Mouse (Mus musculus) kidney, postnatal 0 days (tissue): ENCODE measurements around the gene Ptpn4. TPM values are rescaled to one million over a fixed set of nuclear protein-coding genes. Genes with fewer than 3 reads are reported as not detected.

ENCODE experiments used
- ATAC-seq: fragments of 200-750 bp; cut with Nextera tagmentation; replicated peaks from 2 replicates; pipeline ENCODE4 v1.8.0; 2017; ENCODE audit warnings: low read depth, moderate number of reproducible peaks, moderate TSS enrichment, moderate library complexity; ENCODE audit not compliant: low FRiP score
- DNase-seq: peaks from one replicate; pipeline ENCODE4 v3.0.0-alpha.2; 2016; ENCODE audit warnings: low spot score
- H3K27ac ChIP-seq: fragments of 300-500 bp; sonication (generic); 2 replicates; pipeline ENCODE4 v1.5.1; 2014; ENCODE audit warnings: mild to moderate bottlenecking
- H3K27me3 ChIP-seq: fragments of 300-500 bp; sonication (generic); 2 replicates; pipeline ENCODE4 v1.6.1; 2014; ENCODE audit warnings: low read length, mixed read lengths; ENCODE audit not compliant: insufficient read depth
- H3K36me3 ChIP-seq: fragments of 300-500 bp; sonication (generic); 2 replicates; pipeline ENCODE4 v1.6.1; 2014; ENCODE audit warnings: low read length, mixed read lengths; ENCODE audit not compliant: insufficient read depth
- H3K4me1 ChIP-seq: fragments of 300-500 bp; sonication (generic); replicated peaks from 2 replicates; pipeline ENCODE4 v1.6.1; 2014; ENCODE audit warnings: antibody characterized with exemption, low read length, mixed read lengths; ENCODE audit not compliant: insufficient read depth
- H3K4me2 ChIP-seq: fragments of 300-500 bp; sonication (generic); 2 replicates; pipeline ENCODE4 v1.6.1; 2014; ENCODE audit warnings: mild to moderate bottlenecking, low read length, moderate library complexity, mixed read lengths
- H3K4me3 ChIP-seq: fragments of 300-500 bp; sonication (generic); replicated peaks from 2 replicates; pipeline ENCODE4 v1.5.1; 2014; ENCODE audit warnings: low read depth, low read length
- H3K9ac ChIP-seq: fragments of 300-500 bp; sonication (generic); 2 replicates; pipeline ENCODE4 v1.6.1; 2014; ENCODE audit warnings: low read depth, low read length
- H3K9me3 ChIP-seq: fragments of 300-500 bp; sonication (generic); replicated peaks from 2 replicates; pipeline ENCODE4 v1.6.1; 2016; ENCODE audit warnings: low read length, inconsistent platforms, mixed read lengths
- CTCF ChIP-seq: IDR thresholded peaks from 2 replicates; pipeline ENCODE4 v1.5.1; 2016; ENCODE audit warnings: antibody characterized with exemption, low read depth, mild to moderate bottlenecking, moderate library complexity
- WGBS: fragments of 180-500 bp; shearing (Covaris S2); extraction: QIAGEN DNeasy Blood & Tissue Kit; methylation state at CpG from one replicate; pipeline ENCODE4 v1.1.7; 2014; 5-methylcytosine and 5-hydroxymethylcytosine counted together
- polyA plus RNA-seq: library from polyadenylated mRNA; unstranded; fragments of >200 nt; fragmentation: Nextera tagmentation; extraction: Ambion mirVana; gene quantifications from 2 replicates; pipeline ENCODE4 v1.2.1, GENCODE M21; 2015

Ptpn4 gene
- polyA plus RNA-seq, 1 experiment from 2014 or later = 5.9 TPM

DNA sequence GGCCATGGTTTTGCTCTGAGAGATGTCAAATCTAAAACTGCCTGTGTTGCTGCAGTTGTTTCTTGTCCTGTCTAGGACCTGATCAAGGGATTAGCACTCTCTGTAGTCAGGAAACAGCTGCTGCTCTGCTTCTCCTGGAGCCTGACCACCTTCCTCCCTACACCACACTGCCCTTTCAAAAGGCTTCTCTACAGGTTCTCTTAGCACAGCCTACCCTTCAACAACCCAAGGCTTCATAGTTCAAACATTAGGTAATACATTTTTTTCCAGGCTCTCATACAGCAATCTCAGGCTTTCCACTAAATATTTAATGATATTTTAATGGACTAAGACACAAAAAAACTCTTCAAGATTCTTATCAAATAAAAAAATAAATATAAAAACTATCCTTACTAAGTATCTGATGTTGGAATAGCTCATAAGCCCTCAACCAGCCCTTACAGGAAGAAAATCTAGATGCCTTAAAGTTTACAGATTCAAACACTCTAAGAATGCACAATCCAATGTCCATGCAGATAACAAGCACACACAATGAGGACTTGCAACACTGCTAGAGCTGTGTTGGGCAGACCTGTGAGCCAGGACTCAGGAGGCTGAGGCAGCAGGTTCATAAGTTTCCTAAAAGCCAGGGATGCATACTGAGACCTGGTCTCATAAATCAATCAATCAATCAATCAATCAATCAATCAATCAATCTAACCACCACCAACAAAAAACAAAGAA lies 196.2 kb downstream of the Ptpn4 start:
- H3K27ac ChIP-seq = no peak overlapping the region
- no peak for ATAC-seq

DNA sequence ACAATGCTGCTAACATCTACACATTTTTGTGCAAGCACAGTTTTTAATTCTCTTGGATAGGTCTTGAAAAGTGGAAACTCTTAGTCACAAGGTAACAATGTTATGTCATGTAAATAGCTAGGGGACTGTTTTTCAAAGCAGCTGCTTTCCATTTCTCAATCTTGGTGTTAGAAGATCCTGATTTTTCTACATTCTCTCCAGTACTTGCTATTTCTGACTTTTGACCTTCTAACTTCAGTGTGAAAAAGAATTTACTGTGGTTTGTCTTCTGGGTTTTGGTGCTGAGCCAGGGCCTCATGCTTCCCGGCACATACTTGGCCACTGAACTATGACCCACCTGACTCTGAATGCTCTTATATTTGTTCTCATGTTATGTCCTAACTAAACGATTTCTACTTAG lies 197.4 kb downstream of the Ptpn4 start:
- peak; percentile 70 for DNase-seq
- 24% methylated on average over 2 of the region's 2 CpGs for WGBS

More for the DNA sequence above, 196.2 kb downstream of the Ptpn4 start:
- Histone ChIP-seq H3K4me1 (peaks cover 17% of the 10 kb centered on the region; the same call in 1 of the 2 replicates), H3K36me3 (no peaks in the 10 kb centered on the region), H3K9ac (no peak overlapping the region), H3K9me3 (no peaks in the 10 kb centered on the region), H3K4me3 (no peak overlapping the region), H3K4me2 (no peak overlapping the region), H3K27me3 (no peaks in the 10 kb centered on the region)
- DNase-seq = no peak
- TF ChIP-seq CTCF = no peak

DNA sequence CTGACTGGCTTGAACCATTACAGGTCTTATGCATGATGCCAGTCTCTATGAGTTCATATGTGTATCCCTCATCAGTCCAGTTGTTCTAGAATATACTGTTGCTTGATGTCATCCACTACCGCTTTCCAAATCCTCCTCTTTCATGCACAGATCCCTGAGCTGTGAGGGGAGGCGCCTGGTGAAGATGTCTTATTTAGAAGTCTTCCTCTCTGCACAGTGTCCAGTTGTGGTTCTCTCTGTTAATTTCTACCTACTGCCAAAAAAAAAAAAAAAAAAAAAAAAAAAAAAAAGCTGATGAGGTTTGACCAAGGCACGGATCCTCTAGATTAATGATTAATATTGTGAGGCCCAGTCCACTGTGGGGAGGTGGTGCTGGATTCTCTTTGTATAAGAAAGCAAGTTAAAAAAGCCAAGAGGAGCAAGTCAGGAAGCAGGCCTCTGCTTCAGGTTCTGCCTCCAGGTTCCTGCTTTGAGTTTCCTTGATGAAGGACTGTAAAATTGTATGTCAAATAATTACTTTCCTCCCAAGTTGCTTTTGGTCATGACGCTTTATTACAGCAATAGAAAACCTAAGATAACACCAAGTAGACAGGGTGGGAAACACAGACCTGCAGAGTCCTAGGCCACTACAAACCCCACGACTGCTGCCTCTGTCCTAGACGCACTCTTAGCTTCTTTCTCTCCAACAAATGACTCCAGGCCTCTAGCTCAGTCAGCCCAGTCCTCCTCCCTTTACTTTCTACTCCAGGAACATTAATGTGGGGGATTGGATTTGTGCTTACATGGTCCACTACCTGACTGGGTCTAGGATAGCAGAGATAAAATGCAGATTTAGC lies 200.0 kb downstream of the Ptpn4 start:
- Histone ChIP-seq H3K4me1 (peaks cover 13% of the 10 kb centered on the region; the same call in 1 of the 2 replicates), H3K36me3 (no peaks in the 10 kb centered on the region), H3K27ac (peak overlapping the region; percentile 74), H3K9me3 (no peaks in the 10 kb centered on the region), H3K4me2 (no peak overlapping the region), H3K27me3 (no peaks in the 10 kb centered on the region), H3K9ac (no peak overlapping the region), H3K4me3 (no peak overlapping the region)
- ATAC-seq = peak; percentile 43; the same call in 1 of the 2 replicates
- 58% methylated on average over 6 of the region's 6 CpGs for WGBS
- no peak for DNase-seq
- TF ChIP-seq CTCF = no peak

More for the DNA sequence above, 197.4 kb downstream of the Ptpn4 start:
- no peak for TF ChIP-seq CTCF
- H3K27me3 ChIP-seq = no peaks in the 10 kb centered on the region
- no peaks in the 10 kb centered on the region for H3K36me3 ChIP-seq
- H3K27ac ChIP-seq = peak overlapping the region; percentile 44; the same call in 1 of the 2 replicates
- H3K4me3 ChIP-seq = no peak overlapping the region
- no peak overlapping the region for H3K9ac ChIP-seq
- no peaks in the 10 kb centered on the region for H3K9me3 ChIP-seq
- ATAC-seq = no peak
- no peak overlapping the region for H3K4me2 ChIP-seq
- H3K4me1 ChIP-seq = peaks cover 16% of the 10 kb centered on the region; the same call in 1 of the 2 replicates

DNA sequence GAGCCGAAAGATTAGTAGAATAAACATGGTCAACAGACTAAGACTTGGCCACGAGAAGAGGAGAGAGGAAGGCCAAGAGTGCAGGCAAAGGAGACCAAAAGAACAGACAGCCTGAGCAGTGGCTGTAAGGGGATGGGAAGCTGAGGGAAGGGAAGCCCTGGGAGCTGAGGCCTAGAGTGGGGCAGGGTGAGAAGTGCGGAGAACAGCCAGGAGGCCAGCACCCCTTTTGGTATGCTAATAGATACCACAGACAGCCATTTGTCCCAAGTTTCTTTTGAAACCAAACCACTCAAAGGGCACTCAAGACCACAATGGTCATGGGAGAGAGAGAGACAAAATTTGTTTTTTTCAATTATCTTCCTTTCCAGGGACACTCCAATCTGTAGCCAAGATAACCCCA lies 202.7 kb downstream of the Ptpn4 start:
- TF ChIP-seq CTCF = no peak
- Histone ChIP-seq H3K27ac (no peak overlapping the region), H3K4me1 (peaks cover 10% of the 10 kb centered on the region; the same call in 1 of the 2 replicates), H3K9ac (no peak overlapping the region), H3K4me2 (no peak overlapping the region), H3K27me3 (no peaks in the 10 kb centered on the region), H3K9me3 (no peaks in the 10 kb centered on the region), H3K4me3 (no peak overlapping the region), H3K36me3 (no peaks in the 10 kb centered on the region)
- WGBS = 51% methylated on average over 3 of the region's 3 CpGs
- ATAC-seq = no peak
- no peak for DNase-seq

DNA sequence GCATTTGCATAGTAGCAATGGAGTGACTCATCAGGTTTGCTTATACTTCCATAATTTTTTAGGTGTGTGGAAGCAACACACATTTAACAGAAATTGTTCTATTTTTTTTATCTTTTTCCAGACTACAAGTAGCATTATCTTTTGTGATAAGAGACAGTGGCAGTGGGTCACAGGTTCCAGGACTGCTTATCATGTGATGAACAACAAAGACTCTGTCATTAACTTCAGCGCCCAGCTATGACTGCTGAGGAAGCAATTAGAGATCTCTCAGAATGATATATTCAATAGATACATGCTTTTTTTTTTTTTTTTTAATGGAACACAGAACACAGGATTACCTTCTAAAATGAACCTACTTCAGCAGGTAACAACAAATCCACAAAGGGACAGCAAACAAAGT lies 207.0 kb downstream of the Ptpn4 start:
- Histone ChIP-seq H3K4me3 (no peak overlapping the region), H3K4me1 (no peaks in the 10 kb centered on the region), H3K9me3 (no peaks in the 10 kb centered on the region), H3K27ac (no peak overlapping the region), H3K9ac (no peak overlapping the region), H3K36me3 (0 out of 2 replicates have a peak, but pooled peaks cover 2% of the 10 kb centered on the region), H3K4me2 (no peak overlapping the region), H3K27me3 (no peaks in the 10 kb centered on the region)
- no peak for TF ChIP-seq CTCF
- WGBS = 42% methylated on average over 1 of the region's 1 CpGs
- ATAC-seq = no peak
- DNase-seq = no peak

DNA sequence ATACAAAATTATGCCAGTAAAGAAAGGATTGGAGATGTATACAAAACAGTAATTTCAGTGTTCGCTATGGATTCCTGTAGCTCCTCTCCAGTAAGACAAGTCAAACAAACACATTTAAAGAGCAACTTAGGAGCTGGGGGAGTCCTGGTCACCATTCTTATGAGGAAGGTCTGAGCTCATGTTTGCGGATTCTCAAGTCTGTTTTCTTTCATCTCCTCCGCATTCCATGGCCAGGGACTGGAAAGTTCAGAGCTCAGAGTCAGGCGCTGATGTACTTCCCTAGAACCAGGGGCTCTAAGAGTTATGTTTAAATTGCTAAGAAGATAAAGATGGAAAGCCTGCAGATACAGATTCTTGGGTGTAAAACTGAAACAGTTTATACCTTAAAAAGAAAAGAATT lies 210.6 kb downstream of the Ptpn4 start:
- Histone ChIP-seq H3K27me3 (no peaks in the 10 kb centered on the region), H3K9ac (no peak overlapping the region), H3K27ac (peak overlapping the region; percentile 43), H3K4me1 (0 out of 2 replicates have a peak, but pooled peaks cover 6% of the 10 kb centered on the region), H3K4me2 (no peak overlapping the region), H3K4me3 (no peak overlapping the region), H3K36me3 (0 out of 2 replicates have a peak, but pooled peaks cover 2% of the 10 kb centered on the region), H3K9me3 (no peaks in the 10 kb centered on the region)
- WGBS = 26% methylated on average over 4 of the region's 4 CpGs
- ATAC-seq = peak; percentile 54; the same call in 1 of the 2 replicates
- no peak for TF ChIP-seq CTCF
- DNase-seq = peak; percentile 89
